Mouse (Mus musculus) liver, adult 2 months (tissue): ENCODE measurements at regions not wholly inside any gene's neighbourhood (a gene's known extent, or its start where the extent isn't known, plus 50 kb on each side); places are given as distances from the start of the nearest gene placed in this dataset.

Experiments
- CTCF ChIP-seq: fragments of 200-500 bp; IDR thresholded peaks from 2 replicates; pipeline ENCODE4 v1.5.1; 2011; ENCODE audit warnings: low read depth, low read length, control low read depth
- POLR2A ChIP-seq: fragments of 200-500 bp; IDR thresholded peaks from 2 replicates; pipeline ENCODE4 v1.6.1; 2011; ENCODE audit warnings: low read length, control low read depth; ENCODE audit not compliant: insufficient read depth; ENCODE audit errors: extremely low read depth

- TF ChIP-seq CTCF = no peak
- TF ChIP-seq POLR2A = no peak
Measured at GRCm38 (mm10) chr13:107491423-107491822, 469.5 kb upstream of the Kif2a start.
